In genomic region chr13:53281604-53282396, GRCm38 (mm10) we compare ENCODE assay signal across 20 mouse cellular contexts. TPM values are rescaled to one million over a fixed set of nuclear protein-coding genes. Genes with fewer than 3 reads are reported as not detected.
DNase-seq lines count a peak whose midpoint lies in the region; ATAC-seq and TF ChIP-seq lines count a peak whose summit lies in the region.
"Had no signal": no experiment of that assay in that cellular context is flagged by ENCODE, and none has a peak within 500 bp of the region (broad histone marks: within the 10 kb centered on the region; RNA-seq: fewer than 3 reads in every experiment).

No protein-coding gene starts in this region.

- WGBS in heart, embryonic 13.5 days = 43% methylated on average over 11 of the region's 11 CpGs
- WGBS in lung, embryonic 15.5 days = 22% methylated on average over 11 of the region's 11 CpGs
- 22% methylated on average over 11 of the region's 11 CpGs for WGBS in embryonic facial prominence, embryonic 13.5 days
- WGBS in limb, embryonic 11.5 days = 17% methylated on average over 11 of the region's 11 CpGs
- 75% methylated on average over 11 of the region's 11 CpGs for WGBS in hindbrain, postnatal 0 days
- WGBS in liver, postnatal 0 days (ENCODE audit: insufficient replicate concordance) = 51% methylated on average over 11 of the region's 11 CpGs

- no peaks in the 10 kb centered on the region for H3K36me3 ChIP-seq in heart, embryonic 13.5 days
- no peaks in the 10 kb centered on the region for H3K36me3 ChIP-seq in lung, embryonic 15.5 days
- no peaks in the 10 kb centered on the region for H3K36me3 ChIP-seq in embryonic facial prominence, embryonic 13.5 days
- H3K36me3 ChIP-seq in limb, embryonic 11.5 days (ENCODE audit: control insufficient read depth, insufficient read depth, low read length) = no peaks in the 10 kb centered on the region
- no peaks in the 10 kb centered on the region for H3K36me3 ChIP-seq in hindbrain, postnatal 0 days (ENCODE audit: insufficient read depth, low read length)
- H3K36me3 ChIP-seq in liver, postnatal 0 days (replicated peaks; ENCODE audit: insufficient read depth, low read length) = no peaks in the 10 kb centered on the region
- H3K36me3 ChIP-seq: liver, embryonic 13.5 days; neural tube, embryonic 13.5 days had no signal

- H3K4me1 ChIP-seq in heart, embryonic 13.5 days = peaks cover 83% of the 10 kb centered on the region
- H3K4me1 ChIP-seq in lung, embryonic 15.5 days = peaks cover 74% of the 10 kb centered on the region
- peaks cover 77% of the 10 kb centered on the region for H3K4me1 ChIP-seq in embryonic facial prominence, embryonic 13.5 days
- peaks cover 54% of the 10 kb centered on the region for H3K4me1 ChIP-seq in limb, embryonic 11.5 days (ENCODE audit: control insufficient read depth, insufficient read depth, low read length)
- no peaks in the 10 kb centered on the region for H3K4me1 ChIP-seq in hindbrain, postnatal 0 days (ENCODE audit: insufficient read depth, low read length)
- H3K4me1 ChIP-seq in liver, postnatal 0 days (ENCODE audit: insufficient read depth) = peaks cover 3% of the 10 kb centered on the region; the same call in 1 of the 2 replicates
- H3K4me1 ChIP-seq: liver, embryonic 13.5 days had no signal

- no peak for TF ChIP-seq CTCF in hindbrain, postnatal 0 days (IDR thresholded peaks at IDR 0.05; ENCODE audit: low read depth)
- no peak for TF ChIP-seq CTCF in liver, postnatal 0 days (IDR thresholded peaks at IDR 0.05; ENCODE audit: low read depth)

- H3K9me3 ChIP-seq in heart, embryonic 13.5 days = no peaks in the 10 kb centered on the region
- no peaks in the 10 kb centered on the region for H3K9me3 ChIP-seq in lung, embryonic 15.5 days
- no peaks in the 10 kb centered on the region for H3K9me3 ChIP-seq in embryonic facial prominence, embryonic 13.5 days
- no peaks in the 10 kb centered on the region for H3K9me3 ChIP-seq in limb, embryonic 11.5 days (ENCODE audit: control insufficient read depth, low read length)
- no peaks in the 10 kb centered on the region for H3K9me3 ChIP-seq in hindbrain, postnatal 0 days (ENCODE audit: low read length)
- H3K9me3 ChIP-seq in liver, postnatal 0 days (ENCODE audit: low read length) = no peaks in the 10 kb centered on the region
- H3K9me3 ChIP-seq: liver, embryonic 13.5 days; neural tube, embryonic 13.5 days had no signal

- H3K9ac ChIP-seq in heart, embryonic 13.5 days = peak overlapping the region; percentile 24; the same call in 1 of the 2 replicates
- no peak overlapping the region for H3K9ac ChIP-seq in lung, embryonic 15.5 days
- no peak overlapping the region for H3K9ac ChIP-seq in embryonic facial prominence, embryonic 13.5 days
- no peak overlapping the region for H3K9ac ChIP-seq in limb, embryonic 11.5 days (ENCODE audit: low read length)
- H3K9ac ChIP-seq in hindbrain, postnatal 0 days (replicated peaks; ENCODE audit: low read length) = no peak overlapping the region
- H3K9ac ChIP-seq in liver, postnatal 0 days (replicated peaks) = no peak overlapping the region
- H3K9ac ChIP-seq: liver, embryonic 13.5 days; neural tube, embryonic 13.5 days had no signal

- peak overlapping the region; percentile 82 for H3K4me2 ChIP-seq in heart, embryonic 13.5 days
- H3K4me2 ChIP-seq in lung, embryonic 15.5 days = peak overlapping the region; percentile 31
- peak overlapping the region; percentile 81 for H3K4me2 ChIP-seq in embryonic facial prominence, embryonic 13.5 days
- peak overlapping the region; percentile 8; the same call in 1 of the 2 replicates for H3K4me2 ChIP-seq in limb, embryonic 11.5 days (ENCODE audit: low read depth, severe bottlenecking)
- H3K4me2 ChIP-seq in hindbrain, postnatal 0 days (ENCODE audit: low read depth, low read length) = no peak overlapping the region
- no peak overlapping the region for H3K4me2 ChIP-seq in liver, postnatal 0 days (ENCODE audit: low read depth, low read length)
- H3K4me2 ChIP-seq: liver, embryonic 13.5 days; neural tube, embryonic 13.5 days had no signal

- ATAC-seq in heart, embryonic 13.5 days (ENCODE audit: extremely low read depth, insufficient number of reproducible peaks, low FRiP score, low TSS enrichment) = no peak
- no peak for ATAC-seq in lung, embryonic 15.5 days (ENCODE audit: borderline replicate concordance, extremely low read depth, low FRiP score, low TSS enrichment)
- ATAC-seq in embryonic facial prominence, embryonic 13.5 days (ENCODE audit: insufficient number of reproducible peaks, insufficient read depth, low FRiP score, low TSS enrichment, low read depth) = no peak
- no peak for ATAC-seq in limb, embryonic 11.5 days (ENCODE audit: insufficient number of reproducible peaks, low FRiP score, low TSS enrichment, low read depth)
- ATAC-seq in hindbrain, postnatal 0 days = no peak
- ATAC-seq in liver, postnatal 0 days = no peak
- ATAC-seq: forebrain, embryonic 16.5 days had no signal

- TF ChIP-seq EP300 in liver, postnatal 0 days (IDR thresholded peaks at IDR 0.05; ENCODE audit: low read depth) = no peak

- peak overlapping the region; percentile 69 for H3K27ac ChIP-seq in heart, embryonic 13.5 days (replicated peaks)
- H3K27ac ChIP-seq in lung, embryonic 15.5 days = peak overlapping the region; percentile 37
- H3K27ac ChIP-seq in embryonic facial prominence, embryonic 13.5 days = peak overlapping the region; percentile 5; the same call in 1 of the 2 replicates
- no peak overlapping the region for H3K27ac ChIP-seq in limb, embryonic 11.5 days (replicated peaks; ENCODE audit: low read depth, low read length)
- H3K27ac ChIP-seq in hindbrain, postnatal 0 days = no peak overlapping the region
- H3K27ac ChIP-seq in liver, postnatal 0 days (ENCODE audit: low read depth) = no peak overlapping the region
- H3K27ac ChIP-seq: gastrocnemius, adult 2 months; heart, adult 2 months; kidney, postnatal 0 days; liver, embryonic 13.5 days; neural tube, embryonic 13.5 days had no signal

- H3K27me3 ChIP-seq in heart, embryonic 13.5 days (replicated peaks) = peaks cover 4% of the 10 kb centered on the region
- H3K27me3 ChIP-seq in lung, embryonic 15.5 days = 0 out of 2 replicates have a peak, but pooled peaks cover 5% of the 10 kb centered on the region
- H3K27me3 ChIP-seq in embryonic facial prominence, embryonic 13.5 days = peaks cover 2% of the 10 kb centered on the region; the same call in 1 of the 2 replicates
- H3K27me3 ChIP-seq in limb, embryonic 11.5 days (ENCODE audit: control insufficient read depth, insufficient read depth, low read length) = no peaks in the 10 kb centered on the region
- H3K27me3 ChIP-seq in hindbrain, postnatal 0 days (ENCODE audit: insufficient read depth, low read length) = peaks cover 17% of the 10 kb centered on the region; the same call in 1 of the 2 replicates
- H3K27me3 ChIP-seq in liver, postnatal 0 days (ENCODE audit: insufficient read depth, low read length) = peaks cover 42% of the 10 kb centered on the region

- peak overlapping the region; percentile 5; the same call in 1 of the 2 replicates for H3K4me3 ChIP-seq in heart, embryonic 13.5 days
- no peak overlapping the region for H3K4me3 ChIP-seq in lung, embryonic 15.5 days
- no peak overlapping the region for H3K4me3 ChIP-seq in embryonic facial prominence, embryonic 13.5 days
- H3K4me3 ChIP-seq in limb, embryonic 11.5 days (ENCODE audit: low read depth, low read length) = no peak overlapping the region
- no peak overlapping the region for H3K4me3 ChIP-seq in hindbrain, postnatal 0 days (ENCODE audit: low read length)
- H3K4me3 ChIP-seq in liver, postnatal 0 days (ENCODE audit: low read depth, low read length) = no peak overlapping the region
- H3K4me3 ChIP-seq: gastrocnemius, adult 2 months; heart, adult 2 months; liver, embryonic 13.5 days; megakaryocyte, embryonic 14.5 days; neural tube, embryonic 13.5 days had no signal

- DNase-seq in heart, postnatal 4 days = no peak
- no peak for DNase-seq in lung, postnatal 4 days
- DNase-seq in limb, embryonic 11.5 days (ENCODE audit: low spot score) = peak; percentile 55
- no peak for DNase-seq in hindbrain, postnatal 0 days (ENCODE audit: low spot score)
- DNase-seq in liver, postnatal 0 days = no peak
- DNase-seq: cerebellum, postnatal 14 days; gastrocnemius, adult 2 months; heart, adult 2 months; layer of hippocampus, adult 9-11 months; liver, embryonic 13.5 days; right cerebral cortex, postnatal 4 days; thymus, adult 2 months had no signal

RNA-seq across cellular contexts. Expression of gene Ror2, which starts 4.1 kb away (rescaled TPM):
- 16.4 and 16.5 TPM in 2 replicates for polyA plus RNA-seq in heart, embryonic 13.5 days (2015; fragmentation: Nextera tagmentation; extraction: Ambion mirVana)
- total RNA-seq in heart, postnatal 4 days (2021) = 10 to 100 TPM; 13.2 to 14.6 TPM
- polyA plus RNA-seq in lung, embryonic 15.5 days (2015; fragmentation: Nextera tagmentation; extraction: Ambion mirVana) = 17.1 and 17.6 TPM in 2 replicates
- polyA plus RNA-seq in embryonic facial prominence, embryonic 13.5 days (2015; fragmentation: Nextera tagmentation; extraction: Ambion mirVana) = 25.8 and 27.4 TPM in 2 replicates
- polyA plus RNA-seq in limb, embryonic 11.5 days (2014; fragmentation: Nextera tagmentation; extraction: Ambion mirVana) = 17.8 and 21.1 TPM in 2 replicates
- total RNA-seq in hindbrain, postnatal 0 days (2014; rRNA removed) = 7.0 and 7.5 TPM in 2 replicates
- polyA plus RNA-seq in hindbrain, postnatal 0 days (2015; fragmentation: Nextera tagmentation; extraction: Ambion mirVana) = 2.1 and 2.5 TPM in 2 replicates
- 0.05 and 0.18 TPM in 2 replicates for polyA plus RNA-seq in liver, postnatal 0 days (2015; fragmentation: Nextera tagmentation; extraction: Ambion mirVana)
- total RNA-seq: monocyte, adult 5-6 weeks had no signal

Comparison
In these comparisons a context has a peak if more than half of its experiments do, and no peak if none do; other contexts are left out.
1. H3K27ac ChIP-seq: peak in heart, embryonic 13.5 days (single experiment), lung, embryonic 15.5 days (single experiment) and embryonic facial prominence, embryonic 13.5 days (single experiment); none in limb, embryonic 11.5 days (single experiment), hindbrain, postnatal 0 days (single experiment) and liver, postnatal 0 days (single experiment).
2. H3K4me2 ChIP-seq: peak in heart, embryonic 13.5 days (single experiment), lung, embryonic 15.5 days (single experiment), embryonic facial prominence, embryonic 13.5 days (single experiment) and limb, embryonic 11.5 days (single experiment); none in hindbrain, postnatal 0 days (single experiment) and liver, postnatal 0 days (single experiment).